Mouse (Mus musculus) limb, embryonic 11.5 days (tissue): ENCODE results near the gene Gm17087. TPM values are rescaled to one million over a fixed set of nuclear protein-coding genes. Genes with fewer than 3 reads are reported as not detected.

Experiments
- ATAC-seq: fragments of 200-750 bp; cut with Nextera tagmentation; 2 replicates; pipeline ENCODE4 v1.8.0; 2017; ENCODE audit warnings: low read depth; ENCODE audit not compliant: insufficient number of reproducible peaks, low FRiP score, low TSS enrichment
- DNase-seq: peaks from one replicate; pipeline ENCODE4 v3.0.0-alpha.2; 2015; ENCODE audit warnings: low spot score
- H3K27ac ChIP-seq: fragments of 300-500 bp; sonication (generic); replicated peaks from 2 replicates; pipeline ENCODE4 v1.5.1; 2014; ENCODE audit warnings: low read depth, mild to moderate bottlenecking, low read length
- H3K27me3 ChIP-seq: fragments of 300-500 bp; sonication (generic); 2 replicates; pipeline ENCODE4 v1.6.1; 2014; ENCODE audit warnings: mild to moderate bottlenecking, low read length, mixed read lengths; ENCODE audit not compliant: control insufficient read depth, insufficient read depth
- H3K36me3 ChIP-seq: fragments of 300-500 bp; sonication (generic); 2 replicates; pipeline ENCODE4 v1.6.1; 2014; ENCODE audit warnings: mild to moderate bottlenecking, low read length, moderate library complexity, mixed read lengths; ENCODE audit not compliant: control insufficient read depth, insufficient read depth
- H3K4me1 ChIP-seq: fragments of 300-500 bp; sonication (generic); 2 replicates; pipeline ENCODE4 v1.6.1; 2014; ENCODE audit warnings: low read length, mixed read lengths; ENCODE audit not compliant: control insufficient read depth, insufficient read depth
- H3K4me2 ChIP-seq: fragments of 300-500 bp; sonication (generic); 2 replicates; pipeline ENCODE4 v1.6.1; 2014; ENCODE audit warnings: low read depth, mild to moderate bottlenecking, moderate library complexity; ENCODE audit not compliant: severe bottlenecking
- H3K4me3 ChIP-seq: fragments of 300-500 bp; sonication (generic); 2 replicates; pipeline ENCODE4 v1.5.1; 2014; ENCODE audit warnings: low read depth, low read length
- H3K9ac ChIP-seq: fragments of 300-500 bp; sonication (generic); 2 replicates; pipeline ENCODE4 v1.6.1; 2014; ENCODE audit warnings: mild to moderate bottlenecking, low read length
- H3K9me3 ChIP-seq: fragments of 300-500 bp; sonication (generic); 2 replicates; pipeline ENCODE4 v1.6.1; 2016; ENCODE audit warnings: low read length; ENCODE audit not compliant: control insufficient read depth
- WGBS: fragments of 180-500 bp; shearing (Covaris S2); extraction: QIAGEN DNeasy Blood & Tissue Kit; methylation state at CpG from one replicate; pipeline ENCODE4 v1.1.7; 2014; 5-methylcytosine and 5-hydroxymethylcytosine counted together
- polyA plus RNA-seq: library from polyadenylated mRNA; unstranded; fragments of >200 nt; fragmentation: Nextera tagmentation; extraction: Ambion mirVana; gene quantifications from 2 replicates; pipeline ENCODE4 v1.2.1, GENCODE M21; 2014

Gm17087 gene
- polyA plus RNA-seq, 1 experiment from 2014 or later = not detected

- Histone ChIP-seq H3K9me3 (no peaks in the 10 kb centered on the region), H3K27ac (no peak overlapping the region), H3K27me3 (peaks cover 47% of the 10 kb centered on the region), H3K4me1 (peaks cover 15% of the 10 kb centered on the region), H3K9ac (no peak overlapping the region), H3K4me3 (peak overlapping the region; percentile 44), H3K36me3 (no peaks in the 10 kb centered on the region), H3K4me2 (peak overlapping the region; percentile 89)
- ATAC-seq (no peak), DNase-seq (peak; percentile 33)
- WGBS = 27% methylated on average over 3 of the region's 3 CpGs
Measured at GRCm38 (mm10) chr17:8523986-8524385, 42.8 kb downstream of the Gm17087 start.

GRCm38 (mm10) chr17:8516006-8516405 is 50.7 kb downstream of the Gm17087 start:
- H3K4me2 ChIP-seq = no peak overlapping the region
- H3K9ac ChIP-seq = no peak overlapping the region

More at GRCm38 (mm10) chr17:8516006-8516405, 50.7 kb downstream of the Gm17087 start:
- H3K36me3 ChIP-seq = no peaks in the 10 kb centered on the region
- no peak overlapping the region for H3K4me3 ChIP-seq
- no peaks in the 10 kb centered on the region for H3K9me3 ChIP-seq
- WGBS = 81% methylated on average over 6 of the region's 6 CpGs
- H3K27ac ChIP-seq = no peak overlapping the region
- DNase-seq = no peak
- no peaks in the 10 kb centered on the region for H3K4me1 ChIP-seq
- 0 out of 2 replicates have a peak, but pooled peaks cover 1% of the 10 kb centered on the region for H3K27me3 ChIP-seq
- no peak for ATAC-seq

Other genes starting within 250 kb of the Gm17087 start
- gene Prr18, start 229.5 kb downstream of the Gm17087 start, polyA plus RNA-seq = 0.20 and 0.45 TPM in 2 replicates
- gene T2, start 211.0 kb downstream of the Gm17087 start, polyA plus RNA-seq = 1.2 and 2.1 TPM in 2 replicates
- gene T, start 132.5 kb downstream of the Gm17087 start, polyA plus RNA-seq = 1.1 and 1.5 TPM in 2 replicates
- gene Pde10a, start 41.6 kb downstream of the Gm17087 start, polyA plus RNA-seq = 0.77 and 1.5 TPM in 2 replicates